8 mouse cellular contexts compared by ENCODE assay signal in genomic region chr17:27555075-27555511, GRCm38 (mm10). TPM values are rescaled to one million over a fixed set of nuclear protein-coding genes. Genes with fewer than 3 reads are reported as not detected.
DNase-seq lines count a peak whose midpoint lies in the region; ATAC-seq and TF ChIP-seq lines count a peak whose summit lies in the region.

No protein-coding gene starts in this region.

- H3K27ac ChIP-seq in bone marrow, adult 2 months (ENCODE audit: control insufficient read depth, insufficient read depth, low read depth, low read length, poor library complexity): peak overlapping the region; percentile 99
- peak overlapping the region; percentile 100 for H3K27ac ChIP-seq in liver, embryonic 11.5 days (ENCODE audit: low read depth, low read length)
- no peak overlapping the region for H3K27ac ChIP-seq in midbrain, postnatal 0 days (ENCODE audit: low read depth, low read length)

- no peaks in the 10 kb centered on the region for H3K27me3 ChIP-seq in liver, embryonic 11.5 days (replicated peaks; ENCODE audit: control insufficient read depth, insufficient read depth, low read length)
- peaks cover 5% of the 10 kb centered on the region; the same call in 1 of the 2 replicates for H3K27me3 ChIP-seq in midbrain, postnatal 0 days (ENCODE audit: insufficient read depth, low read length)

- peak; percentile 6 to 28; a peak in 1 of 4 replicates for ATAC-seq in hematopoietic stem cell, adult 5-6 weeks (replicated peaks in 1 of 2; ENCODE audit: insufficient read depth in 1 of 2, low FRiP score in 2 of 2, low TSS enrichment in 1 of 2, low read depth in 1 of 2, poor library complexity in 2 of 2, severe bottlenecking in 2 of 2)
- ATAC-seq in liver, embryonic 11.5 days (replicated peaks; ENCODE audit: low FRiP score): peak; percentile 49
- no peak for ATAC-seq in midbrain, postnatal 0 days (ENCODE audit: low FRiP score)

- WGBS in bone marrow, adult 2 months: 1% methylated on average over 37 of the region's 39 CpGs
- WGBS in liver, embryonic 11.5 days: 1% methylated on average over 39 of the region's 39 CpGs
- WGBS in midbrain, postnatal 0 days: 1% methylated on average over 23 of the region's 39 CpGs

- H3K4me2 ChIP-seq in liver, embryonic 11.5 days: peak overlapping the region; percentile 90
- H3K4me2 ChIP-seq in midbrain, postnatal 0 days (ENCODE audit: low read depth, low read length, poor library complexity, severe bottlenecking): peak overlapping the region; percentile 91

- H3K4me3 ChIP-seq in bone marrow, adult 2 months (replicated peaks; ENCODE audit: control insufficient read depth, low read depth, low read length): peak overlapping the region; percentile 59
- H3K4me3 ChIP-seq in liver, embryonic 11.5 days (ENCODE audit: low read depth, low read length): peak overlapping the region; percentile 90
- peak overlapping the region; percentile 82; the same call in 1 of the 2 replicates for H3K4me3 ChIP-seq in midbrain, postnatal 0 days (ENCODE audit: low read depth, low read length)

- peak; percentile 55 to 60 for DNase-seq in adrenal gland, adult (ENCODE audit: inconsistent age in 2 of 2, low spot score in 1 of 2)
- DNase-seq in adrenal gland, postnatal 4 days (ENCODE audit: low spot score in 2 of 2): no peak
- DNase-seq in liver, embryonic 11.5 days (ENCODE audit: low spot score): peak; percentile 90
- DNase-seq in midbrain, postnatal 0 days (ENCODE audit: low spot score): no peak
- DNase-seq in thymus, adult 18-20 months: peak; percentile 66 to 76
- DNase-seq in gastrocnemius, postnatal 14 days: no peak

- peaks cover 16% of the 10 kb centered on the region for H3K4me1 ChIP-seq in bone marrow, adult 2 months (ENCODE audit: control insufficient read depth, insufficient read depth, low read length)
- H3K4me1 ChIP-seq in liver, embryonic 11.5 days (replicated peaks; ENCODE audit: control insufficient read depth, insufficient read depth, low read length): peaks cover 46% of the 10 kb centered on the region
- peaks cover 14% of the 10 kb centered on the region; the same call in 1 of the 2 replicates for H3K4me1 ChIP-seq in midbrain, postnatal 0 days (ENCODE audit: insufficient read depth, low read length)

- no peaks in the 10 kb centered on the region for H3K9me3 ChIP-seq in liver, embryonic 11.5 days (ENCODE audit: control insufficient read depth, low read length)
- H3K9me3 ChIP-seq in midbrain, postnatal 0 days (ENCODE audit: low read length): no peaks in the 10 kb centered on the region

- peak overlapping the region; percentile 98 for H3K9ac ChIP-seq in liver, embryonic 11.5 days (ENCODE audit: low read depth, low read length)
- 0 out of 2 replicates have a peak overlapping the region, but pooled peaks have one; percentile 29 for H3K9ac ChIP-seq in midbrain, postnatal 0 days (replicated peaks; ENCODE audit: low read length, poor library complexity, severe bottlenecking)

- peaks cover 6% of the 10 kb centered on the region for H3K36me3 ChIP-seq in liver, embryonic 11.5 days (ENCODE audit: control insufficient read depth, insufficient read depth, low read length)
- peaks cover 2% of the 10 kb centered on the region; the same call in 1 of the 2 replicates for H3K36me3 ChIP-seq in midbrain, postnatal 0 days (ENCODE audit: insufficient read depth, low read length)

- TF ChIP-seq POLR2A in bone marrow, adult 2 months (IDR thresholded peaks at IDR 0.05; ENCODE audit: borderline replicate concordance, control insufficient read depth, low read depth, low read length): peak; percentile 28; the same call in 1 of the 2 replicates

- TF ChIP-seq CTCF in bone marrow, adult 2 months (IDR thresholded peaks at IDR 0.05; ENCODE audit: control insufficient read depth, insufficient read depth, low read length): no peak
- TF ChIP-seq CTCF in midbrain, postnatal 0 days (IDR thresholded peaks at IDR 0.05): no peak

- intact Hi-C loops in gastrocnemius, postnatal 14 days (cut with DNase I; ENCODE audit: low total_unique reads): no loop called here

RNA-seq across cellular contexts. Expression of gene Hmga1, which starts 1.2 kb away (rescaled TPM):
- total RNA-seq in adrenal gland, postnatal 4 days (2021): 10 to 100 TPM; 41.6 to 44.9 TPM
- 38.0 and 99.4 TPM in 2 replicates for polyA plus RNA-seq in bone marrow, adult 2 months (2011; ENCODE audit: insufficient read depth, insufficient read length, low replicate concordance, missing spikeins)
- 95.5 and 115 TPM in 2 replicates for total RNA-seq in hematopoietic stem cell, adult 5-6 weeks (2017)
- polyA plus RNA-seq in liver, embryonic 11.5 days (2014; fragmentation: Nextera tagmentation; extraction: Ambion mirVana): 667 and 675 TPM in 2 replicates
- total RNA-seq in midbrain, postnatal 0 days (2014; rRNA removed): 135 and 138 TPM in 2 replicates
- 144 and 154 TPM in 2 replicates for polyA plus RNA-seq in midbrain, postnatal 0 days (2015; fragmentation: Nextera tagmentation; extraction: Ambion mirVana)
- total RNA-seq in gastrocnemius, postnatal 14 days (2021): 10 to 100 TPM; 17.2 to 18.7 TPM

RNA-seq across cellular contexts. Expression of gene AI413582, which starts 10.5 kb away (rescaled TPM):
- 10 to 100 TPM; 17.4 to 19.1 TPM for total RNA-seq in adrenal gland, postnatal 4 days (2021)
- polyA plus RNA-seq in bone marrow, adult 2 months (2011; ENCODE audit: insufficient read depth, insufficient read length, low replicate concordance, missing spikeins): 17.7 and 22.0 TPM in 2 replicates
- total RNA-seq in hematopoietic stem cell, adult 5-6 weeks (2017): 13.8 and 14.5 TPM in 2 replicates
- 23.6 and 28.4 TPM in 2 replicates for polyA plus RNA-seq in liver, embryonic 11.5 days (2014; fragmentation: Nextera tagmentation; extraction: Ambion mirVana)
- 70.2 and 80.2 TPM in 2 replicates for total RNA-seq in midbrain, postnatal 0 days (2014; rRNA removed)
- 88.8 and 113 TPM in 2 replicates for polyA plus RNA-seq in midbrain, postnatal 0 days (2015; fragmentation: Nextera tagmentation; extraction: Ambion mirVana)
- 1 to 10 TPM; 2.6 to 4.4 TPM for total RNA-seq in gastrocnemius, postnatal 14 days (2021)

RNA-seq across cellular contexts. Expression of gene Grm4, which starts 33.9 kb away (rescaled TPM):
- 1 to 10 TPM; 1.5 to 6.2 TPM for total RNA-seq in adrenal gland, postnatal 4 days (2021)
- polyA plus RNA-seq in bone marrow, adult 2 months (2011; ENCODE audit: insufficient read depth, insufficient read length, low replicate concordance, missing spikeins): not detected in 2 replicates
- total RNA-seq in hematopoietic stem cell, adult 5-6 weeks (2017): not detected in 2 replicates
- 0.12 and 0.18 TPM in 2 replicates for polyA plus RNA-seq in liver, embryonic 11.5 days (2014; fragmentation: Nextera tagmentation; extraction: Ambion mirVana)
- 37.6 and 54.0 TPM in 2 replicates for total RNA-seq in midbrain, postnatal 0 days (2014; rRNA removed)
- polyA plus RNA-seq in midbrain, postnatal 0 days (2015; fragmentation: Nextera tagmentation; extraction: Ambion mirVana): 11.1 and 12.5 TPM in 2 replicates
- total RNA-seq in gastrocnemius, postnatal 14 days (2021): not detected

Comparison
In these comparisons a context has a peak if more than half of its experiments do, and no peak if none do; other contexts are left out.
1. DNase-seq: peak in adrenal gland, adult (2 of 2), liver, embryonic 11.5 days (single experiment) and thymus, adult 18-20 months (2 of 2); none in adrenal gland, postnatal 4 days (0 of 2), midbrain, postnatal 0 days (single experiment) and gastrocnemius, postnatal 14 days (single experiment).
2. Peak in every context shown above with its lines, with median percentiles within 50 percentile points of each other: H3K4me3 ChIP-seq.